Mouse (Mus musculus) lung, postnatal 0 days (tissue): ENCODE measurements at regions not wholly inside any gene's neighbourhood (a gene's known extent, or its start where the extent isn't known, plus 50 kb on each side); places are given as distances from the start of the nearest gene placed in this dataset.

Source experiments
- CTCF ChIP-seq: IDR thresholded peaks from 2 replicates; pipeline ENCODE4 v1.5.1; 2016; ENCODE audit warnings: antibody characterized with exemption, mild to moderate bottlenecking
- EP300 ChIP-seq: IDR thresholded peaks from 2 replicates; pipeline ENCODE4 v1.6.1; 2016; ENCODE audit warnings: antibody characterized with exemption, mild to moderate bottlenecking, control low read depth

- TF ChIP-seq CTCF, result no peak
- TF ChIP-seq EP300, result no peak
Measured at GRCm38 (mm10) chr17:3248875-3249274, 77.5 kb upstream of the Tiam2 start.
